In genomic region chr8:8733804-8734203, GRCm38 (mm10) we compare ENCODE assay signal across 7 mouse cellular contexts. TPM values are rescaled to one million over a fixed set of nuclear protein-coding genes. Genes with fewer than 3 reads are reported as not detected.
DNase-seq lines count a peak whose midpoint lies in the region; ATAC-seq and TF ChIP-seq lines count a peak whose summit lies in the region.

No protein-coding gene starts in this region.

- H3K9ac ChIP-seq in limb, embryonic 11.5 days (ENCODE audit: low read length), result no peak overlapping the region
- no peak overlapping the region for H3K9ac ChIP-seq in MEL (ENCODE audit: control insufficient read depth, low read depth, low read length, poor library complexity, severe bottlenecking)

- ATAC-seq in limb, embryonic 11.5 days (ENCODE audit: insufficient number of reproducible peaks, low FRiP score, low TSS enrichment, low read depth), result no peak

- H3K79me2 ChIP-seq in MEL (ENCODE audit: control insufficient read depth, insufficient read depth, low read length, poor library complexity), result no peaks in the 10 kb centered on the region

- 47% methylated on average over 4 of the region's 4 CpGs for WGBS in limb, embryonic 11.5 days
- 31% methylated on average over 4 of the region's 4 CpGs for WGBS in limb, embryonic 10.5 days

- H3K9me3 ChIP-seq in limb, embryonic 11.5 days (ENCODE audit: control insufficient read depth, low read length), result no peaks in the 10 kb centered on the region
- H3K9me3 ChIP-seq in limb, embryonic 10.5 days (replicated peaks), result no peaks in the 10 kb centered on the region
- H3K9me3 ChIP-seq in MEL (replicated peaks; ENCODE audit: insufficient read depth, low read length), result no peaks in the 10 kb centered on the region

- TF ChIP-seq EP300 in MEL (IDR thresholded peaks at IDR 0.05; ENCODE audit: low read depth in 1 of 2, low read length in 2 of 2), result no peak

- H3K4me2 ChIP-seq in limb, embryonic 11.5 days (ENCODE audit: low read depth, severe bottlenecking), result no peak overlapping the region

- H3K36me3 ChIP-seq in limb, embryonic 11.5 days (ENCODE audit: control insufficient read depth, insufficient read depth, low read length), result no peaks in the 10 kb centered on the region
- H3K36me3 ChIP-seq in limb, embryonic 10.5 days, result no peaks in the 10 kb centered on the region
- no peaks in the 10 kb centered on the region for H3K36me3 ChIP-seq in MEL (ENCODE audit: control insufficient read depth in 1 of 2, insufficient read depth in 2 of 2, low read length in 2 of 2)

- peak; percentile 38 for DNase-seq in limb, embryonic 11.5 days (ENCODE audit: low spot score)
- no peak for DNase-seq in limb, embryonic 10.5 days (ENCODE audit: low spot score)
- peak; percentile 19 for DNase-seq in MEL (ENCODE audit: low read depth, low spot score)
- peak; percentile 31 for DNase-seq in brain, adult 2 months (ENCODE audit: low read depth, low spot score)
- DNase-seq in hindlimb bud, embryonic 11.5 days (ENCODE audit: extremely low spot score, low read depth, low spot score), result peak; percentile 14
- DNase-seq in thymus, postnatal 25 days, result peak; percentile 27
- no peak for DNase-seq in ovary, postnatal 10 days (ENCODE audit: low spot score)

- H3K27ac ChIP-seq in limb, embryonic 11.5 days (replicated peaks; ENCODE audit: low read depth, low read length), result no peak overlapping the region
- H3K27ac ChIP-seq in limb, embryonic 10.5 days, result no peak overlapping the region
- no peak overlapping the region for H3K27ac ChIP-seq in MEL (ENCODE audit: control insufficient read depth, low read depth, low read length)

- no peak for TF ChIP-seq POLR2A in MEL (IDR thresholded peaks at IDR 0.05; ENCODE audit: control insufficient read depth in 1 of 2, insufficient read depth in 1 of 2, low read depth in 1 of 2, low read length in 2 of 2, poor library complexity in 1 of 2)

- no peaks in the 10 kb centered on the region for H3K27me3 ChIP-seq in limb, embryonic 11.5 days (ENCODE audit: control insufficient read depth, insufficient read depth, low read length)
- no peaks in the 10 kb centered on the region for H3K27me3 ChIP-seq in limb, embryonic 10.5 days (ENCODE audit: low read depth, poor library complexity, severe bottlenecking)
- H3K27me3 ChIP-seq in MEL (ENCODE audit: control insufficient read depth in 1 of 2, insufficient read depth in 2 of 2, low read length in 2 of 2), result no peaks in the 10 kb centered on the region

- TF ChIP-seq CTCF in MEL (IDR thresholded peaks at IDR 0.05 in 2 of 3, conservative IDR thresholded peaks at IDR 0.05 in 1 of 3; ENCODE audit: control insufficient read depth in 1 of 3, insufficient read depth in 1 of 3, low read depth in 2 of 3, low read length in 3 of 3, poor library complexity in 1 of 3, severe bottlenecking in 1 of 3), result peak; percentile 40 to 52 (median 45)

- no peak overlapping the region for H3K4me3 ChIP-seq in limb, embryonic 11.5 days (ENCODE audit: low read depth, low read length)
- no peak overlapping the region for H3K4me3 ChIP-seq in limb, embryonic 10.5 days
- H3K4me3 ChIP-seq in MEL (ENCODE audit: control insufficient read depth in 1 of 2, insufficient read depth in 1 of 2, low read depth in 2 of 2, low read length in 2 of 2), result no peak overlapping the region

- no peaks in the 10 kb centered on the region; the same call in 1 of the 2 replicates for H3K4me1 ChIP-seq in limb, embryonic 11.5 days (ENCODE audit: control insufficient read depth, insufficient read depth, low read length)
- H3K4me1 ChIP-seq in limb, embryonic 10.5 days, result 0 out of 2 replicates have a peak, but pooled peaks cover 4% of the 10 kb centered on the region
- no peaks in the 10 kb centered on the region for H3K4me1 ChIP-seq in MEL (ENCODE audit: control insufficient read depth in 1 of 2, insufficient read depth in 2 of 2, low read length in 2 of 2)

- peak; percentile 21 for TF ChIP-seq RAD21 in MEL (IDR thresholded peaks at IDR 0.05; ENCODE audit: low read depth, low read length)

TF ChIP-seq in MEL, 35 proteins besides CTCF, POLR2A, EP300 and RAD21:
- no peak for TF ChIP-seq ETS1 (IDR thresholded peaks at IDR 0.05; ENCODE audit: low read depth, low read length)
- no peak for TF ChIP-seq ZNF384 (IDR thresholded peaks at IDR 0.05; ENCODE audit: low read depth, low read length)
- TF ChIP-seq SMC3 (IDR thresholded peaks at IDR 0.05; ENCODE audit: low read depth, low read length), result peak; percentile 57
- no peak for TF ChIP-seq CHD1 (IDR thresholded peaks at IDR 0.05; ENCODE audit: low read depth, low read length)
- no peak for TF ChIP-seq POLR2AphosphoS2 (IDR thresholded peaks at IDR 0.05; ENCODE audit: low read length)
TF ChIP-seq in MEL: peak in this region for 1.

RNA-seq across cellular contexts. Expression of gene Arglu1, which starts 43.5 kb away (rescaled TPM):
- 167 and 169 TPM in 2 replicates for polyA plus RNA-seq in limb, embryonic 11.5 days (2014; fragmentation: Nextera tagmentation; extraction: Ambion mirVana)
- polyA plus RNA-seq in limb, embryonic 10.5 days (2016; fragmentation: Nextera tagmentation; extraction: Ambion mirVana), result 164 and 175 TPM in 2 replicates
- 34.6 and 35.3 TPM in 2 replicates for total RNA-seq in MEL (2012; rRNA removed)
- 100 to 1,000 TPM in 1 of 2 experiments, not detected in 1; 104 TPM for polyA plus RNA-seq in MEL (2012; ENCODE audit: insufficient read depth in 1 of 2, insufficient read length in 2 of 2, low read depth in 1 of 2, low replicate concordance in 2 of 2, missing spikeins in 1 of 2)

Comparison
In these comparisons a context has a peak if more than half of its experiments do, and no peak if none do; other contexts are left out.
1. DNase-seq: peak in limb, embryonic 11.5 days (single experiment), MEL (single experiment), brain, adult 2 months (single experiment), hindlimb bud, embryonic 11.5 days (single experiment) and thymus, postnatal 25 days (single experiment); none in limb, embryonic 10.5 days (single experiment) and ovary, postnatal 10 days (single experiment).